Mouse (Mus musculus) regulatory T cell (primary cell): ENCODE measurements around the gene Dgkg.

Experiments used
- in situ Hi-C: fragments of 300-600 bp; cut with MboI, MseI; formaldehyde crosslinking; loops from one replicate; pipeline ENCODE4 v1.15.1; 2025; ENCODE audit warnings: high pct_unique_total_duplicates

The Dgkg gene

DNA sequence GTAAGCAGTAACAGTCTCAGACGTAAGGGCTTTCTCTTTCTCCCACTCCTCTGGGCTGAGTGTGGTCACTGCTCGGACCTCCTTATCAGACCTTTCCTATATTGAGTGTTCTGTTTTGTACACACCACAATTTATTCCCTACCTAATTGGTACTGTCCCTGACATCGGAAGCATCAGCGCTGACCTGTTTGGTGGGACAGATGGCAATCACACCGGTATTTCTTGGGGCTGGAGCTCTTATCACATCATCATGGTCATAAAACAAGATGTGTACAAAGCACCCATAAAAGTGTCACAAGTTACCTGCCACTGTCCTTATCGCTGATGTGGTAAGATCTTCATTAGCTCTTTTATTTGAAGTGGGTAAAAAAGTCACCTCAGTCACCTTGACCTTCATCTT, 155.2 kb downstream of the Dgkg start:
- in situ Hi-C loops, result no loop called here

DNA sequence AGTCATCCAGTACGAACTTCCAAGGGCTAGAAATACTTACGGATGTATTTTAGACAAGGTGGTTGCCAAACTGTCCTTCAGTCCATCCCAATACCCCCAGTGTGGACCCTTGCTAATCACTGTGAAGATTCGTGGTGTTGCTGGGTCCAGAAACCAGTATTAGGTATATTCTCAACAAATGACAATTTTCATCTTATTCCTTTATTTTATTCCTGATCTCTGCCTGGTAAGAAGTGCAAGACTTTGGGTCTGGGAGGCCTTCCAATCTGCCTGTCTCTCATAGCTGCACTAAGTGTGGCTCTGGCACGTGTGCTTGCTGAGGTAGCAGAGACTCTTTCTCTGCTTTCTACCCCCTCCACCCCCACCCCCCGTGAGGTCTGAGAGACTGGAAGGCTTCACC, 156.5 kb downstream of the Dgkg start:
- in situ Hi-C loops, result no loop called here

DNA sequence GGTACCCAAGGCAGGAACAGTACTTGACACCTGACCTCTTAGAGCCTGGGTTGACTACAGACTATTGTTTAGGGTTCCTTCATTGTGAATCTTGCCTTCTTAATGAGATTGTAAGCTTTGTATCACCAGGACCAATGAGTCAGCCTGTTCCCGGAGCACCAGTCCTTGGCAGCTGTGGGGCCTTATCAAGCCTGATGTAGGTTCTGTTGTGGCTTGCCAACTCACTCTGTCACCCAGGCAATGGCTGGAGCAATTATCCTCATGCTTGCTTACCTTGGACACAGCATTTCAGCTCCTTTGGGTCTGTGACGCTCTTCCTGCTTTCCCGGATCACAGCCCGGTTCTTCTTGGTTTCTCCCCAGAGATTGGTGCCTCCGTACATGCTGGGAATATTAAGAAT, 157.1 kb downstream of the Dgkg start:
- in situ Hi-C loops, result loop anchor here (10.0 kb wide), 1 partner anchor 585 kb away; no protein-coding TSS in a partner anchor

DNA sequence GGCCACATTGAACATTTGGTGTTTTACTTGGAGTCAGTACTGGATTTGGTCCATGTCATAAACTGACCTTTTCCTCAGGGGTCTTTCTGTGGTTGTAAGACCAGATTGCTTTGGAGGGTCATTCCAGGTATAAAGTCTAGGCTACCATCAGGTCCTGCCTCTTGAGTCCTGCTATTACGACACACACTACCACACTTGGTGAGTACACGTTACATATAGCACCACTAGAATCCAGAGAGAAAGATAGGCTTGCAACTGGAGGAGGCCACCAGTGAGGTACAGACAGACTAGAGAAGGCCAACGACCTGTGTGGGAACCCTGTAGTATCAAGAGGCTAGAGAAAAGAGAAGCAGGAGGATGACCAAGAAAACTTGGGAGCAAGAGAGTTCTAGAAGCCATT, 157.6 kb downstream of the Dgkg start:
- in situ Hi-C loops, result loop anchor here (10.0 kb wide), 1 partner anchor 585 kb away; no protein-coding TSS in a partner anchor

DNA sequence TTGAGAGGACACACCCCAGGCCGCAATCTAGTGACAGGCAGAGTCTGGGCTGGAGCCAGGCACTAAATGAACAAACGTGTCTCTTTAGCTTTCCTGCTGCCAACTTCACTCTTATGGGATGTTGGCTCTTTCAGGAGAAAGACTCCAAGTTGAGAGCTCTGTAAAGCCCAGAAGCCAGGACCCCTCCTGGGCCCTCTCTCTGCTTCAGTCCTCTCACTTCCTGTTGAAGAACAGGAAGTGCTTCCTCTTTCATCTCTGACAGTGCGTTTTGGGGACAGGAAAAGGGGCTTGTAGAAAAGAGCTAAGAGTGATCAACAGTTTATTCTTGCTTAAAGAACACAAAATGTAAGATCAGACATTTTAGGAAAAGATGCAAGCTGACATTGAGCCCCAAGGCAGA, 159.0 kb downstream of the Dgkg start:
- in situ Hi-C loops, result loop anchor here (10.0 kb wide), 1 partner anchor 583 kb away; no protein-coding TSS in a partner anchor

DNA sequence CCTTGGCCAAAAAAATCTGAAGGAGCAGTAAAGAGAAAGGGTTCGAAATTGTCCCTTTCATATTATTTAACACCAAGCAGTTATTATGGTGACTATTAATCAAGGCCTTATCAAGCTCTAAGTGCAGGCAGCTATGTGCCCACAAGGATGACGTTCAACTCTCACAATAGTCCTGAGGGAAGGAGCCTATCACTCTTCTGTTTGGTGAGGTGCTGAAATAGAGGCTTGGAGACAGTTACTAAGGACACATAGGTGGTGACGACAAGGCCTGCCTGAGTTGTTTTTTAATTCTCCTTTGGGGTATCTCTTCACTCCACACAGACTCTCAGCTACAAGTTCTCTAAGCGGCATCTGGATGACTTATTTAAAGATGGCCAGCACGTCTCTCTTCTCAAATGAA, 161.8 kb downstream of the Dgkg start:
- in situ Hi-C loops, result loop anchor here (10.0 kb wide), 1 partner anchor 580 kb away; no protein-coding TSS in a partner anchor

DNA sequence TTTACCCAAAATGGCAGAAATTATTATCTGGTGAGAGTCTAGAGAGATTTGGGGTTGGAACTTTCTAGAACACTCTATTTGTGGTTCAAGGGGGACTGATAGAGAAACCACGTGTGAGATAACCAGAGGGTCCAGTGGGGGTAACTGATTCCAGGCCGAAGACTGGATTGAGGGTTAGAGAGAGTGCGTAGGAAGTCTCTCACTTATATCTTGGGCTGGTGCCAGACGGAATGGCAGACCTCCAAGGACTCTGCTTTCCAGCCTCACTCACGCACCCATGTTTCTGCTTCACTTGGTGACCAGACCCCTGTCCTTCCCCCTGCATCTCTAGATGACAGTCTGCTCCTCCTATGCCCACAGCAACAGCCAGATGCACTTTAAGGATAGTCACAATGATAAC, 162.2 kb downstream of the Dgkg start:
- in situ Hi-C loops, result loop anchor here (10.0 kb wide), 1 partner anchor 580 kb away; no protein-coding TSS in a partner anchor

DNA sequence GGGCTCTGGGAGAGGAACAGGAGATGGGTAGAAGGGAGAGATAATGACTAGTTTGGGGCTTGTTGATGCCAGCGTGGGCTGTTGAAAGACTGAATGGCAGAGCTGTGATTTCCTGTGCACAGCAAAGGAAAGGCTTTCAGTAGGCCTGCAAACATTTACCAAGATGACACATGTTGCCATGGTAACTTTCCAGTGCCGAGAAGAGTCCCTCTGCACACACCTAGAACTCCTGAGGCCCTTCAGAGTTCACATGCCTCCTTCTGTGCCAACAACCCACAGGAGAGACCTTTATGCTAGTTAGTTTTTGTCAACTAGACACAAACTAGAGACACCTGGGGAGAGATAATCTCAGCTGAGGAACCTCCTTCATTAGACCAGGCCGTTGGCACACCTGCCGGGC, 163.6 kb downstream of the Dgkg start:
- in situ Hi-C loops, result loop anchor here (10.0 kb wide), 1 partner anchor 579 kb away; no protein-coding TSS in a partner anchor

DNA sequence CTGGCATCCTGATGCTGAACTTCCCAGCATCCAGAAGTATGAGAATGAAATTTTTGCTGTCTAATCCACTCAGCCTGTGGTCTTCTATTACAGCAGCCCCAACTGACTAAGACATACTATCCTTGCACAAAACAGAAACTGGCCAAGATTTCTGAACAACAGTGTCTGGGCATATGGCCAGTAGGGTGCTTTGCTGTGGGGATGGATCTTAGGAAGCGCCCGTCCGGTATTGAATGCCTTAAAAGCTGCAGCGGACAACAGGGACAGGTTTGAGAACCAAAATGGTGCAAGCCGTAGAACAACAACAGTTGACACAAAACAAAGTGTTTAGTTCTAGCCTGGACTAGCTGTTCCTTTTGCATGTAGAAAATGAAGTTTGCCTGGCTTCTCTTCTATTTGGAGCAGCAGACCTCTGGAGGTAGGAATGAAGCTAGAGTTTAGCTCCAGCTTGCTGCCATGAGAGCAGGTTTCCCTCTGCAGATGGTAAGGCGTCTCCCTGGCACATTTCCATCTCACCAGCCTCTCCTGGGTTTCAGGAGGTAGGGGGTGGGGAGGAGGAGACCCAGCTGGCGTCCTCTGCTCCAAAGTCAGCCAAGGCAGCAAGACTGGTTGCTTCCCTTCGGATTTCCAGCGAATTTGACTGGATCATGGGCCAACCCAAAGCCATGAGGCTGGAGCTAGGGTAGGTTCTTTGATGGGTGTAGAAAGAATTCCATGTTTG, 165.4 kb downstream of the Dgkg start:
- in situ Hi-C loops, result loop anchor here (10.0 kb wide), 1 partner anchor 577 kb away; no protein-coding TSS in a partner anchor

DNA sequence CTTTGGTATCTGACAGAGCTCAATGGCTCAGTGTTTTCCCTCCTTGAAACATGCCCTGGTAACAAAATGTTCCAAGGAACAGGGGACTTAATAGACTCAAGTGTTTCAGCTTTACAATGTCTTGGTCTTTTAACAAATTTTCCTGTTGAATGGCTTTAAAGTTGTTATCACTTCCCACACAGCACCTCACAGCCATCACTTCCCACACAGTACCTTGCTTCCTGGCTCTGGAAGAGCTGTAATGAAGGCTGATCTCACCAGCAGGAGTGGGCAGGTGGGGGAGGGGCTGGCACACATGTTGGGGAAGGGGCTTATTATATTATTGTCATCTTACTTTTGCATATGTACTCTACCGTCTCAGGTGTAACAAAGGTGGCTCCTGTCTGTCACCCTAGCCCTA, 173.1 kb downstream of the Dgkg start:
- in situ Hi-C loops, result no loop called here

DNA sequence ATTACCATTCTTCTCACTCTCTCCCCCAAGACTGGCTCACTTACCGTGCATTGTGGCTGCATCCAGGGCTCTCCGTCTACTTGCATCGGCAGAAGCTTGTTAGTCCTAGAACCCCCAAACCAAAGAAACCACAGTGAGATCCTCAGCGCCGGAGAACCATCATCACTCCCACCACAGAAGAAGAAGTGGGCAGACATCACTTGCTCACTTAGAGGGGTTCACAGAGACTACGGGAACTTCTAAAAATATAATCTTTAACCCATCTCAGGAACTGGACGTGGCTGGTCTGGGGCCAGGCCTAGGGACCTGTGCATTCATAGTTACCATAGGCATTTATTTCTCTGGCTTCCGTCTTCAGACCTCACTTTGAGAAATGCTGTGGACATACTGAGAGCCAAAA, 177.7 kb downstream of the Dgkg start:
- in situ Hi-C loops, result no loop called here

DNA sequence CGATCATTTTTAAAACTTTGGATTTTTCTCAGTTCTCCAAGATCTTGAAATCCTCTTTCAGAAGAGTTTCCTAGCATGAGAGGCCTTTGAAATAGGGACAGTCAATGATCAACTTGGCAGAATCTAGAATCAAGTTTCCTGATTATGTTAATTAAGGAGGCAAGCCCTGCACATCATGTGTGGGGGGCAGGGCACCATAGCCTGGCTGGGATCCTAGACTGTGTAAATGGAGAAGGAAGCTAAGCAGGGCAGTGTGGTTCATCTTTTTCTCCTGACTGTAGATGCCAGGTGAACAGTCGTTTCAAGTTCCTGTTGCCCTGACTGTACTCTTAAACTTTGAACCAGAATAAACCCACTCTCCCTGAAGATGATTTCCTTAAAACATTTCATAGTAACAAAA, 185.3 kb downstream of the Dgkg start:
- in situ Hi-C loops, result no loop called here

DNA sequence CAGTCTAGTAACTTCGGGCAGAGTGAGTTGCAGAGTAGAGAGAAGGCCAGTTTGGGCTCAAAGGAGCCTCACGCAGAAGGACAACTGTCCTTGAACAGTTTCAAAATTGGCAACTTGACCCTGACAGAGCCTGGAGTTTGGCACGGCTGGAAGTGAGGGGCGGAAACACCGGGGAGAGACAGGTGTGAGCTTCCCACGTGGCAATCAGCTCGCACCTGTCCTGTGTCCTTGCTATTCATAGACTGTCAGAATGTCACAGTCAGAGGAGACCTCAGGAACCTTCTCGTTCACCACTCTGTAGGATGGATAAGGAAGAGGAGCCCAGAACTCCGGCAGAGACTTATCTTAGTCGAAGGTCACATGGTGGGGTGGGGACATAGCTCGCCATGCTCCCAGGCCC, 187.6 kb downstream of the Dgkg start:
- in situ Hi-C loops, result no loop called here

DNA sequence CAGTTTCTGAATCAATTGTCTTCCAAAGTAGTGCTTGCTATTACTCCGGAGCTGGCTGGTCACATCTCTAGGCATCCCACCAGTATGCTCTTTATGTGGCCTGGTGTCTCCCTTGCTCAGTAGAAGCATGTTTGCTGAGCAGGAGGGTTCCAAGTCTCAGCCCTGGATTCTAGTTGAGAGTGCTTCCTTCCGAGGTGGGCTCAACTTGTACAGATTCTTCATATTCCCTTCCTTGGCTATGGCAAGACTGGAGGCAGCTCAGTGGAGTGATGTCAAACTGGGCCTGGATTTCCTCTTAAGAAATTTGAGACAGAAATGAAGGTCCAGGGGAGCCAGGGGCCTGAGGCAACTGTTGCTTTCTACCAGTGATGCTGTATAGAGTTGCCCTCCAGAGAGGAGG, 189.9 kb downstream of the Dgkg start:
- in situ Hi-C loops, result no loop called here

DNA sequence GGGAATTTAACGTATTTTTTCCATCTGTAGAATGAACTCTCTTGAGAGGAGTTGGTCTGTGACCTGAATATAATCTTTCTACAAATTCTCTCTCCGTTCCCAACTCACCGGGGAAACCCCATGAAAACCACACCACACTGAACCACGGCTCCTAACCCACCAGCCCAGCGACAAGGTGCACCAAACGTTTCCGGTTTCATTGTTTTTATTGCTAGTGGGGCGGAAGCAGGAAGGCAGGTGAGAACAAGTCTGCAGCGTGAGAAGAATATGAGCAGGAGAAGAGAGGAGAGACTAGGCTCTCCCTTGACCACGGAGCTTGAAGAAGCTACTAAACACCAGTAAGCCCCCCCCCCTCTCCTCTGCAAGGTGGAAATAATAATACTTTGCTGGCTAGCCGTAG, 190.6 kb downstream of the Dgkg start:
- in situ Hi-C loops, result no loop called here

DNA sequence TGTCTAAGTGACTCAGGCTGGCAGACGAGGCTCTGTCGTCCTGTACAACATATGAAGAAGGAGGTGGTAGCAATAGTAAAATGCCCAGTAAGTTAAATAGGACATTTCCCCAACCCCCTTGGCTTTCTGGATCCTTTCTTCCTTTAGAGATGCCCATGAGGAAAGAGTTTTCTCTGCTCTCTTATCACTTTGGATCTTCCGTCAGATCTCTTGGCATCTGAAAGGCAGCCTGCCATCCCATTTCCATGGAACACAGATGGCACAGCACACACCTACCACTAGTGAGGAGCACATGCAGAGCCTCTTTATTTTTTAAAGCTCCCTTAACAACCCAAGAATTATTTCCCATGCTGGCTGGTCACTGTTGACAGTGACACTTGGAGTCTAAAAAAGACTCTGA, 194.8 kb downstream of the Dgkg start:
- in situ Hi-C loops, result no loop called here

DNA sequence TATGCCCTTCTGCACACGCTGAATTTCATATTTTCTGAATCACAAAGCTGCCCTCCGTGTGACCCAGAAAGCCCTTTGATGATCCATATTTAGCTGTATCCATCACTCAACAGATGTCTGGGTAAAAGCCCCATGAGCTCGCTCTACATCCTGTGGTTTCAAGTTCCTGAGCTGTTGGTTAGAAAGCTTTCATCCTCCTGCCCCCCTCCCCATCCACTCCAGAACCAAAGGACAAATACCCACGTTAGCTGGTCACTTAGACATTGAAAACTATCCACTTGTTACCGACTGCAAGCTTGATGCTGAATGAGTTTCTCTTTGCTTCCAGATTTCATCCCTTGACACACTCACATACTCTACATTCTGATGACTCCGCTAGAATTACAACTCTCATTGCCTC, 195.3 kb downstream of the Dgkg start:
- in situ Hi-C loops, result no loop called here

DNA sequence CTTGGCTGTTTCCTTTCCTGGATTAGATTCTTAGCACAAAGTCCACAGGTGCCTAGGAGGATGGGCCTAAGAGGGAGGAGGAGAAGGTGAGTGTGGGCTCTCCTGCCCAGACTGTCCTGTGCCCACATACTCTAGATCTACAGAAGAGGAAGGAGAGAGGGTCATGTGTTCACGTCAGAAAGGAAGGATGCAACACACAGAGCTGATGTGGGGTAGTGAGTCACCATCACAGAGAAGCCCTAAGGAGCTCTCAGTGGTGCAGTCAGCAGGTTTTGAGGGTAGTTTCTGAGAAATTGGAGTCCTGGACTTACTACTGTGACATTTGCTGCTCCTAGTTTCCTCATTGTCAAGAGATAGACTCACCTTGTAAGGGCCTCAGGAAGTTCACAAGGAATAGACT, 196.1 kb downstream of the Dgkg start:
- in situ Hi-C loops, result no loop called here

DNA sequence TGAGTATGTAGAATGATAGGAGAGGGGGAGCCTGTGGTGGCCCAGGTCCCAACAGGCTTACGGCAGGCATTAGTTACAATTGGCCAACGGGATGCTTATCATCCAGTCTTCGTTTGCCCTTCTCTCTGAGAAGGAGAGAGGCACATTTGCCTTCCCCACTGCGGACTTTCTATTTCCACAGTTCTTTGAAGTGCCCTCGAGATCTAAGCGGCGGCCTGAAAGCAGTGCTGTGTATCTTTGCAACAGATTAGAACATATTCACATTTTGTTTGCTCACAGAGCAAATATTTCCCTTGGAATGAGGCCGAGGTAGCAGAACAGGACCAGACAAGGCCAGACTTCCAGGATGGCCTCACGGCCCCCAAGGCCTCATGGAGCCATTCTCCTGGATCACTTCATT, 204.9 kb downstream of the Dgkg start:
- in situ Hi-C loops, result no loop called here

DNA sequence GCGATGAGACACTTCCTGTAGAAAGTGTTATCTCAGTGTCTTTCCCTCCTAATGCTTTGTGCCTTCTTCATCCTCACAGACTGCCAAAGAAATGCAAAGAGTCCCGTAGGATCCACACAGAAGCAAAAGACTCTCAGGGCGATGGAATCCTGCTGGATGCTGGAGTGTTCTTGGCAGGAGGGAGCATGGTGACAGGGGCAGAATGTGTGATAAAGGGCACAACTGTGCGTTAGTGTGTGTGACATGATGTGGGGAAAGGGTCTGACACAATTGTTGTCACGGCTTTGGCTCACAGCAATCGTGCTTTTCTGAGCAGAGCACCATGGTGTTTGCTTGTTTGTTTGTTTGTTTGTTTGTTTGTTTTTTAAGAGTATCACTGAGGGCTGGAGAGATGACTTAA, 208.9 kb downstream of the Dgkg start:
- in situ Hi-C loops, result no loop called here

DNA sequence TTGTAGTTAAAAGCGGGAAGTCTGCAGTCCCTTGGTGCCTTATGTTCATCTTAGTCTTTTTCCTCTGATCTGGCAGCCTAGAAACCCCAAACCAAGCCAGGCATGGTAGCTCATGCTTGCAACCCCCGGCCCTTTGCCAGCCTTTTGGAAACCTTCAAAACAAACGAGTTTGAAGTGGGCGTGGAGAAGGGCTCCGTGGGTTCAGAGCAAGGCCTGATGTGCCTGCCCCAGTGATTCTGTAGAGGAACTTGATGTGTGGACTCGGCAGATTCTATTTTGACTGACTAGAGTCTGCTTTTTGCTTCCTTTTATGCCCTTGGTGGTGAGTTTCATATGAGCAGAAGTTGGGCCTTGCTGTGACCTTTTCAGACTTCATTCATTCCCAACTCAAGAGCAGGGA, 212.2 kb downstream of the Dgkg start:
- in situ Hi-C loops, result loop anchor here (5.0 kb wide), 1 partner anchor 98 kb away; no protein-coding TSS in a partner anchor

DNA sequence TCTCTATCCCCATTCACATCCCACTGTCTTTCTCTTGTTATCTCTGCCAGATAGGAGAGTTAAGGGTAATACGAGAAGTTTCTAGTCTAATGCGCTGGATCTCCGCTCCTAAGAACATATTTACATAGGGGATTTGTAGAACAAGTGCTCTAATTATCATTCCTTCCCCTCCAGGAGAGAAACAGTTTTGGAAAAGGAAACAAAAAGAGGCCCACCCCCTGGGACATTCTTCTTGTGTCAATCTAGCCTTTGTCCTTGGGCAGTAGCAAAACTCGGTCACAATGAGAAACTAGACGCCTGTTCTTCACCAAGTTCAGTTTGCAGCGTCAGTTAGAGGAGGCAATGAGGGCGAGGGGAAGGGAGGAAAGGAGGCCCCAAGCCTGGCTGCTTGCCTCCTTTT, 214.8 kb downstream of the Dgkg start:
- in situ Hi-C loops, result loop anchor here (5.0 kb wide), 1 partner anchor 100 kb away; no protein-coding TSS in a partner anchor

DNA sequence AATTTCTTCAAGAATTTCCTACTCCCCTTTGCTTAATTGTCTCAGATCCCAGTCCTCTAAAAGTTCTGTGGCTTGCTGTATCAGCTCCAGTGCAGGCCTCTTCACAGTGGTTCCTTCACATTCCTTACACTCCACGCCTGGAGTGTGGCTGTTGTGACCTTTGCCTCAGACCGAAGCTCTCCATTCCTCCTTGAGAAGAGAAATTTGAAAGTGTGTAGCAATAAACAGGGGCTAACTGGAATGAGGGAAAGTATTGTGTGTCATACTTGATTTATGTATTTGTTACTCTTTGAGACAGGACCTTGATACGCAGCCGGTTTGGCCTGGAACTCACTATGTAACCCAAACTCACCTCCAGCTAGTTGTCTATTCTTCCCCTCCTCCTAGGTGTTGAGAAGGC, 215.7 kb downstream of the Dgkg start:
- in situ Hi-C loops, result loop anchor here (5.0 kb wide), 1 partner anchor 101 kb away; no protein-coding TSS in a partner anchor
